Comparison of ENCODE assay signal across 9 mouse cellular contexts in the genomic region with DNA sequence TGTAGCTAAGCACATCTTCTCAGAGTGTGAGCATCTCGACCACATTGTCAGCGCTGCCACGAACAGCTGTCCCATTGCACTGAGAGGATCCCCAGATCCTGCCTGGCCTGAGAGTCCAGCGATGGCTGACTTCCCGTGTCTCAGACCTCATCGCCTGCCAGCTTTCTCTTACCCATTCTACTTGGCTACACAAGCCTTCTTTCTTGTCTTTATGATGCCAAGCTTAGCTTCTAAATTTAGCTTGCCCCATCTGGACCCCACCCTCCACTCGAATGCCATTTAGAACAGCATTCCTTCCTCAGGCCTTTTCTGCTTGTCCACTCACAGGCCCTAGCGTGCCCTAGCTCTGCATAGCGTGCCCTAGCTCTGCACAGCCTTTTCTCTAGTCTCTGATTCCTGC.
A peak's percentile ranks its signal among the peaks of the same experiment; 100 is the strongest.
DNase-seq lines count a peak whose midpoint lies in the region; ATAC-seq and TF ChIP-seq lines count a peak whose summit lies in the region.
"Had no signal": no experiment of that assay in that cellular context is flagged by ENCODE, and none has a peak within 500 bp of the region (broad histone marks: within the 10 kb centered on the region; RNA-seq: fewer than 3 reads in every experiment).

No protein-coding gene starts in this region.

- WGBS in embryonic facial prominence, embryonic 13.5 days = 81% methylated on average over 9 of the region's 9 CpGs
- 33% methylated on average over 9 of the region's 9 CpGs for WGBS in heart, postnatal 0 days

- peak overlapping the region; percentile 19; the same call in 1 of the 2 replicates for H3K27ac ChIP-seq in layer of hippocampus, adult 2 months
- 0 out of 2 replicates have a peak overlapping the region, but pooled peaks have one; percentile 17 for H3K27ac ChIP-seq in embryonic facial prominence, embryonic 13.5 days
- peak overlapping the region; percentile 86 for H3K27ac ChIP-seq in heart, postnatal 0 days (ENCODE audit: low read depth)
- H3K27ac ChIP-seq: kidney, postnatal 0 days had no signal

- DNase-seq in layer of hippocampus, adult 2 months (ENCODE audit: low spot score in 2 of 2) = no peak
- no peak for DNase-seq in layer of hippocampus, adult 9-10 months (ENCODE audit: low spot score)
- DNase-seq in heart, postnatal 0 days (ENCODE audit: low spot score) = peak; percentile 89
- DNase-seq in retina, embryonic 14.5 days (ENCODE audit: low spot score) = peak; percentile 39
- no peak for DNase-seq in frontal cortex, adult 2 months (ENCODE audit: extremely low spot score in 1 of 2, low spot score in 1 of 2)
- no peak for DNase-seq in thymus, postnatal 14 days
- no peak for DNase-seq in embryo, embryonic 9.5 days (ENCODE audit: extremely low spot score)

- no peaks in the 10 kb centered on the region for H3K27me3 ChIP-seq in embryonic facial prominence, embryonic 13.5 days
- H3K27me3 ChIP-seq in heart, postnatal 0 days (ENCODE audit: control insufficient read depth, insufficient read depth, low read length) = no peaks in the 10 kb centered on the region

- H3K9me3 ChIP-seq in embryonic facial prominence, embryonic 13.5 days = no peaks in the 10 kb centered on the region
- H3K9me3 ChIP-seq in heart, postnatal 0 days (replicated peaks; ENCODE audit: control insufficient read depth, low read length) = no peaks in the 10 kb centered on the region

- ATAC-seq in embryonic facial prominence, embryonic 13.5 days (ENCODE audit: insufficient number of reproducible peaks, insufficient read depth, low FRiP score, low TSS enrichment, low read depth) = no peak
- ATAC-seq in heart, postnatal 0 days (ENCODE audit: insufficient read depth, low read depth) = peak; percentile 87

- TF ChIP-seq EP300 in heart, postnatal 0 days (IDR thresholded peaks at IDR 0.05; ENCODE audit: low read depth) = no peak

- H3K36me3 ChIP-seq in embryonic facial prominence, embryonic 13.5 days = no peaks in the 10 kb centered on the region
- no peaks in the 10 kb centered on the region for H3K36me3 ChIP-seq in heart, postnatal 0 days (replicated peaks; ENCODE audit: control insufficient read depth, insufficient read depth, low read length)

- TF ChIP-seq CTCF in layer of hippocampus, adult 2 months (conservative IDR thresholded peaks at IDR 0.05) = no peak
- TF ChIP-seq CTCF in heart, postnatal 0 days (IDR thresholded peaks at IDR 0.05; ENCODE audit: low read depth) = no peak

- no peak overlapping the region for H3K9ac ChIP-seq in embryonic facial prominence, embryonic 13.5 days
- no peak overlapping the region for H3K9ac ChIP-seq in heart, postnatal 0 days (replicated peaks; ENCODE audit: low read depth, low read length)

- H3K4me2 ChIP-seq in embryonic facial prominence, embryonic 13.5 days = no peak overlapping the region
- H3K4me2 ChIP-seq in heart, postnatal 0 days (ENCODE audit: low read depth, low read length) = no peak overlapping the region; the same call in 1 of the 2 replicates

- peaks cover 35% of the 10 kb centered on the region for H3K4me1 ChIP-seq in embryonic facial prominence, embryonic 13.5 days
- H3K4me1 ChIP-seq in heart, postnatal 0 days (ENCODE audit: control insufficient read depth, insufficient read depth) = peaks cover 32% of the 10 kb centered on the region

- H3K4me3 ChIP-seq in layer of hippocampus, adult 2 months = no peak overlapping the region
- H3K4me3 ChIP-seq in embryonic facial prominence, embryonic 13.5 days = no peak overlapping the region
- no peak overlapping the region for H3K4me3 ChIP-seq in heart, postnatal 0 days (ENCODE audit: low read depth, low read length)

Comparison
In these comparisons a context has a peak if more than half of its experiments do, and no peak if none do; other contexts are left out.
1. DNase-seq: peak in heart, postnatal 0 days (single experiment) and retina, embryonic 14.5 days (single experiment); none in layer of hippocampus, adult 2 months (0 of 2), layer of hippocampus, adult 9-10 months (single experiment), frontal cortex, adult 2 months (0 of 2), thymus, postnatal 14 days (single experiment) and embryo, embryonic 9.5 days (single experiment).
2. H3K27ac ChIP-seq: peak in every context shown above with its lines; median percentile 86 in heart, postnatal 0 days; 19 in layer of hippocampus, adult 2 months; 17 in embryonic facial prominence, embryonic 13.5 days.